Mouse (Mus musculus) induced T-regulatory cell, adult 2 months (primary cell): ENCODE results near the gene Coq8a.

Experiments used
- DNase-seq: peaks from one replicate; pipeline ENCODE4 v3.0.0-alpha.2; 2012; ENCODE audit warnings: low read depth

Gene Coq8a

DNA sequence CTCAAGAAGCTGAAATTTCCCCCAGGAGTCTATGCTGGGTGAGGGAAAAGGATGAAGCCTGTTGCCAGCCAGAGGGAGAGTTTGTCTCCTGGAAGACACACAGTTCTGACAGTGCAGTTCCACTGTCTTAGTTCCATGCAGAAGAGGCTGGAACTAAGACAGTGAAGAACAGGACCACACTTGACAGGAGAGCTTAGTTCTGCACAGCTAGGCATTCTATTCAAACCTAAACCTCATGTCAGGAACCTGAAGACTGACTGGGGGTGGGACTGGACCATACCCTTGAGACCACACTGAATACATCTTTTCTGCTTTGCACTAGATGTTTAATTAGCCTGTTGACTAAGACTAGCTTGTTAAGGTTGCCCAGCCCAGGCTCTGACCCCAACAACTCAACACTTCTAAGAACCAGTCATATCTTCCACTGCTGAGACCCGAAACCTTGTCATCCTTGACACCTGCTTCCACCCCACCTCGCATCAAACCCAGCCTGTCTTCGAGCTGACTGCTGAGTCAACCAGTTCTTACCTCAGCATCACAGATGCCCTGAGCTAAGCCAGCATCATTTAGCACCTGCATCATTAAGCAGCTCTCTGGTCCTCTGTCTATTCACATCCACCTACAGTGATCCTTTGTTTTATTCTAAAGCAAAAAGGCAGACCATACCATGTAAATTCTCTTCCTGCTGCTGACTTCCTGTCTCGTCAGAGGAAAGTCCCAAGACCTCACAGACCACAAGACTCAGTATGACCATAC lies at the start of gene Coq8a:
TSS of gene Coq8a (minus strand) at position 644 of the 756 bp plus-strand sequence.
- peak; percentile 88 for DNase-seq

DNA sequence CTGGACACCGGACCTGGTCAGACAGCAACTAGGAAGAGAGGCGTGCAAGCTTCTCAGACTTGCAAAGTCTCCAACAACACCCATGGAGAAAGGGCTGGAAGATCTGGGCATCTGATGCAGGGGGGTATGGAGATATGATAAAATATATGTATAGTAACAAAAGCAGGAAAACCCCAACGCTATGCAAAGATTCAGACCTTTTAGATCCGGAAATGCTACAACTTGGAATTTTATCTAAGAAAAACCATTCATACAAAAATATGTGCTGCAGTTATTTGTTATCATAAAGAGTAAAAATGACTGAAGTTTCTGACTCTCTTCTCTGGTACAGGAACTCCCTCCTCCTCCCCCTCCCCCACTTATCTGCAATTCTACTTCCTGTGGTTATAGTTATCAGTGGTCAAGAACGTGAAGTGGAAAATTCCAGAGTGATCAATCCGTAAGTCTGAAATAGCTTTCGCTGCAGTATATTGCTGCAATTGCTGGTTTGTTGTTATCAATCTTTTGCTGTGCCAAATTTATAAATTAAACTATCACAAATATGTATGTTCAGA lies 49.3 kb upstream of the Coq8a start:
- DNase-seq = peak; percentile 82

DNA sequence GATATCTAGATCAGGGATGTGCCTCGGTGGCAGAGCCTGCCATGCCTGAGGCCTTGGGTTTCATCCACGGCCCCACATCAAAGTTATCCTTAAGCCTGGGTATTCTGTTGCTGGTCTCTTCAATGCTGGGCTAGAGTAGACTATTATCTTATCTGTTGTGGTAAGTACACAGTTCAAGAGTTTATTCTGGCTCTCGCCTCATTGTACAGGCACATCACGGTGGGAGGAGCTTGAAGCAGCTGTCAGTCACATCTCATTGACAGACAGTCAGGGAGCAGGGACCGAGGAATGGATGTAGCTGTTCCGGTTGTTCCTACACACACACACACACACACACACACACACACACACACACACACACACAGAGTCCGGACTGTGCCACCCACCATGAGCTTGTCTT lies 48.5 kb upstream of the Coq8a start:
- DNase-seq = peak; percentile 52

DNA sequence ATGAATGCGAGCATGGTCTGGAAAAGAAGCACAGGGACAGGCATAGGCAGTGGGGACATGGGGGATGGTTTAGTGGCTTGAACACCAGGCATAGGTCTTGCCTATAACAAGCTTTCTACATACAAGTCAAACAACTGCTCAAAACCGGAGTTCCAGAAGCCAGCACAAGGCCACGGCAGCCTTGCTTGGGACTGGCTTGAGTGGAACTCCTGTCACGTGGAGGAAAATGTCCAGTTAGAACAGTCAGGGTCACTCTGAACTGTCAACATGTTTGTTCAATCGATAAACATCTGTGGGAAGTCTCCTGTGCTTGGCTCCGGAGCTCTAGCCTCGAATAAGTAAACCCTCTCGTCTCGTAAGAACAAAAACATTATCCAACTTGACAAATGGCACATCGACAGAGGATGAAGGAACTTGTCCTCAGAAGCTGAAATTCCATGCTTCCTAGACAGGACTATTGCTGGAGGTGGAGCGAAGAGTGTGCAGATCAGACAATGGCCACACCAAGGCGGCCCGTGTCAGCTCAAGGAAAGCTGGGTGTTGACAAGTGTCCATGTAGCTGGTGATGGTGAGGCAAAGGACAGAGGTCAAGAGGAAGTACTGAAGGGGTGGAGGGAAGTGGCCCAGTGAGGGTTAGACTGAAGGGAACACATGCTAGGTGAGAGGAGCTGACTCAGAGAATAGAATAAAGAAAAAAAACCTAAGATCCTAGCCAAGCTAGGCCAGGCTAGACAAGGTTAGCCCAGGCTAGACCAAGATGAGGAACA lies 46.5 kb upstream of the Coq8a start:
- no peak for DNase-seq

- DNase-seq = no peak
Measured at GRCm38 (mm10) chr1:180231729-180232128, 32.3 kb upstream of the Coq8a start.

DNA sequence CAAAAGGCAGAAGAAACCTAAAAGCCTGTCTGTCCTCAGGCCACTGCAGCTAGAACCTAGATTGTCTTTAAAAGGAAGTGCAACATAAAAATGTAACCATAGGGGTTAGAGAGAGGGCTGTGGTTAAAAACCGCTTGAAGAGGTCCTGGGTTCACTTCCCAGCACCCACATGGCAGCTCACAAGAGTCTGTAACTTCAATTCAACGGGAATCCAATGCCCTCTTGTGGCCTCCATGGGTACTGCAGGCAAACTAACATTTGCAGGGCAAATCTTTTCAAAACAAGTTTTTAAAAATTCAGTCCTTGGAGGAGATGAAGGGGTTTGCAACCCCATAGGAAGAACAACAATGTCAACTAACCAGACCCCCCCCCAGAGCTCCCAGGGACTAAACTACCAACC lies 31.2 kb upstream of the Coq8a start:
- peak; percentile 80 for DNase-seq

- DNase-seq = no peak
Measured at GRCm38 (mm10) chr1:180229906-180230305, 30.5 kb upstream of the Coq8a start.

DNA sequence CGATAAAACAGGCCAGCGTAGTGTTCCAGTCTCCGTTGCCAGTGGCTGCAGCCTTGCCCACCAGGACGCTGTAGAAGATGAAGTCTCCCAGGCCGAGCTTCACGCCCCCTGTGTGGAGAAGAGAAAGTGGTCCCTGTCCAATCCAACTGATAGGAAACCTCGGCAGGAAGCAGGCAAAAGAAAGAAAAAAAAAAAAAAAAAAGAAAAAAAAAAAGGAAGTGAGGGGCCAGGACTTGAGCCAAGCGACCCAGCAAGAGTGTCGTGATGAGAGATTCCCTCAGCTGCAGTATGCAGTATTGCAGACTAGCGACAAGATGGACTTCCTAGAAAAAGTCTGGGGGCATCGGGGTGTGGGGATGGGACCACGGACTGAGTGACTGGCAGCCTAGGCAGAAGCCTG lies 29.5 kb upstream of the Coq8a start:
- DNase-seq = no peak

GRCm38 (mm10) chr1:180226766-180227165 lies 27.4 kb upstream of the Coq8a start:
- no peak for DNase-seq

DNA sequence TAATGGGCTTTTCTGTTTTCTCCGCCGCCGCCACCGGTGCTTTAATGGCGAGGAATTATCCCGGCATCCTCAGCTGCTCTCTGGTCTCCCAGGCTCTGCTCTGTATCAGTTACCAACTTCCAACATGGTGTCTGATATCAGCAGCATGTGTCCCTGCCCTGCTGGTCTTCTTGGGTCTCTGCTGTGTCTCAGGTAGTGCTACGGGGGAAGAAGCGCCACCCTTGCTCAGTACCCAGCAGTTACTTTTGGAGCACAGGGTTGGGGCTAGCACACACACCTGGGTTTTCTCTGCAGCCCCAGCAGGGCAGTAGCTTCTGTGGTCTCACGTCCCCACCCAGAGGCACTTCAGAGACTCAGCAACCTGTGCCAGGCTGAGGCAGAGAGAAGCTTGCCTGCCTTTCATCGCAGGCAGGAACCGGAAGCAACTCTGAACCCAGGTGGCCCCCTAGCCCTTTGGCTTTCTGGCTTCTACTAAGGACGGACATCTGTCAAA lies 26.9 kb upstream of the Coq8a start:
- peak; percentile 80 for DNase-seq

- peak; percentile 92 for DNase-seq
Measured at GRCm38 (mm10) chr1:180225500-180226220, 26.3 kb upstream of the Coq8a start.

DNA sequence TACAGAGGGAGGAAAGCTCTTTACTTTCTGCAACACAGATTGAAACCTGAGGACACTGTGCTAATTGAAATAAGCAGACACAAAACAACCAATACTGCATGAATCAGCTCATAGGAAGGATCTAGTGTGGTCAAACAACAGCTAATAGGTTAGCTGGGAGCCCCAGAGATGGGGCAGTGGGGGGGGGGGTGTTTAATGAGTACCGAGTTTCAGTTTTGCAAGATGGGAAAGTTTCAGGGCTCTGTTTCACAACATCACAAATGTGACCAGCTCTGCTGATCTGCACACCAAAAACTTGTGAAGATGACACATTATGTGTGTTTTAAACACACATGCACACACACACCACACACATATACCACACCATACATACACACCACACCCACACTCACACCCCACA lies 22.6 kb upstream of the Coq8a start:
- DNase-seq = no peak

GRCm38 (mm10) chr1:180220791-180221542 lies 21.6 kb upstream of the Coq8a start:
- DNase-seq = no peak

DNA sequence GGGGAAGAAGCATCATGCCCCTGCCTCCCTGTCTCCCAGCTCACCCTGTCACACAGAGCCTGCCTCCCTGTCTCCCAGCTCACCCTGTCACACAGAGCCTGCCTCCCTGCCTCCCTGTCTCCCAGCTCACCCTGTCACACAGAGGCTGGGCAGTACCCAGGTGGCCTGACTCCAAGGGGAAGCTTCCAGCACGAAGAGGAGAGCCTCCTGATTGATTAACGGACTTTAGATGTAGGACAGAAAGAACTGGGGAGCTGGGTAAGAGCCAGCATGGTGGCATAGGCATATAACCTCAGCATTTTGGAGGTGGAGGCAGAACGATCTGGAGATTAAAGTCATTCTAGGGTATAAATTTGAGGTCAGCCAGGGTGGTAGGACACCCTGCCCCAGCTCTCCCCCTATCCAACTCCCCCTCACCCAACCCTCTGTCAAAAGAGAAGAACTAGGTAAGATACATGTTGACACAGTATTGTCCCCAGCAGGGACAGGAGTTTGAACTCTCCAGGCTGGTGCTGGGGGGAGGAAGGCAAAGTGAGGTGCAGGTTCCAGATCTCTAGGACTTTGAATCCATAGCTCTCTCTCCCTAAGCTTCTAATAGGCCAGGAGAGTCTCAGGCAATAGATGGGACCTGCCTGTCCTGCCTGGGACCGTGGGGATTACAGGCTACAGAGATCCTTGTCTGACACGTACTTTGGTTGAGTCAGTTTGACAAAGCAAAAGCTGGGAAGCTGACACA lies 17.3 kb upstream of the Coq8a start:
- DNase-seq = no peak

DNA sequence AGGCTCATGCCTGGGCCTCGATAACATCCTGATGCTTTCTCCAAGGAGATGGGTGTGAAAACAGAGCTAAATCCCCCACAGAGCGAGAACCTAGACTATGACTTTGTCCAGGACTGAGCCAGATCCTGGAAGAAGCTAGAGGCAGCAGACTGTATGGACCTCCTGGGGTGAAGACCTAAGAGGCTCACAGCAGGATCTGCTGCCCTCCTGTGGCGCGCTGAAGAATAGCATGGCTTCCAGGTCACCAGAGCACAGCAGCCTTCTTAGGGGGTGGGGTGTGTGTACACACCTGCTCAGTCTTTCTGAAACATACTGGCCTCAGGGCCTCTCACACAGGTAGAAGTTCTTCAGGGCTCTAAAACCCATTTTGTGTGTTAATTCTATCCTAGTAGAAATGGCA lies 15.6 kb upstream of the Coq8a start:
- peak; percentile 79 for DNase-seq

DNA sequence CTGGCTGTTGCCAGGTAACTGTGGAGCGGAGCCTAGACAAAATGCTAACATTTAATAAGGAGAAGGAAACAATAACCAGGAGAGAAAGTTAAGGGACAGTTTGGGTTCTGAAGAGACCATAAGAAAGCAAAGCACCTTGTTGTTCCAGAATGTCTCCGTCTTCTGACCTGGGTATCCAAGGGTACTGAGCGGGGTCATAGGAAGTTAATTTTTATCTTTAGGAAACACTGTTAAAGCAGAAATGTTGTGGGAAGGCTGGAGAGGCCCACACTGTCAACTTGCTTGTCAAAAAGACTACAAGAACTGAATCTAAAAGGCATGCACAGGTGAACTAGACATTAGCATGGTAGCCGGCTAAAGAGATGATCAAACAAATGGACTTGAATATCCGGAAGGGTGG lies 13.5 kb upstream of the Coq8a start:
- DNase-seq = no peak

GRCm38 (mm10) chr1:180210781-180211271 lies 11.4 kb upstream of the Coq8a start:
- no peak for DNase-seq

- no peak for DNase-seq
Measured at GRCm38 (mm10) chr1:180210031-180210432, 10.6 kb upstream of the Coq8a start.

- no peak for DNase-seq
Measured at GRCm38 (mm10) chr1:180208370-180208769, 9.0 kb upstream of the Coq8a start.

- DNase-seq = no peak
Measured at GRCm38 (mm10) chr1:180200722-180201121, 1.3 kb upstream of the Coq8a start.

DNA sequence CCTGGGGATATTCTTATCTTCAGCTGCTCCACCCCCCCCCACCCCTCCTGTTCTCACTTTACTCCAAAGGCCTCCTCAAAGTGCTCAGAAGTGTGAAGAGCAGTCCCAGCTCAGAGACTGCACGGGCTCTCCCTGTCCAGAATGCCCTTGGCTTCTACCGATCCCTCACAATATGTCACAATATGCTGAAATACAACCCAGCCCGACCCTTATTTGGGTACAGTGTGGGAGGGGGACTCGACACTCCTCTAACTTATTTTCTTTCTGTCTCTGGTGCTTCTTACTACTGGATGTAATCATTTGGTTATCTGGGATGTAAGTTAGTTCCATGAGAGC lies 281 bp upstream of the Coq8a start:
- DNase-seq = no peak
